Mouse (Mus musculus): Measurements from ENCODE around the gene Retreg1. TPM values are rescaled to one million over a fixed set of nuclear protein-coding genes. Genes with fewer than 3 reads are reported as not detected.

Gene Retreg1
- total and polyA plus RNA-seq, 3 experiments = 17.5 to 28.7 (median 19.0) TPM

DNA sequence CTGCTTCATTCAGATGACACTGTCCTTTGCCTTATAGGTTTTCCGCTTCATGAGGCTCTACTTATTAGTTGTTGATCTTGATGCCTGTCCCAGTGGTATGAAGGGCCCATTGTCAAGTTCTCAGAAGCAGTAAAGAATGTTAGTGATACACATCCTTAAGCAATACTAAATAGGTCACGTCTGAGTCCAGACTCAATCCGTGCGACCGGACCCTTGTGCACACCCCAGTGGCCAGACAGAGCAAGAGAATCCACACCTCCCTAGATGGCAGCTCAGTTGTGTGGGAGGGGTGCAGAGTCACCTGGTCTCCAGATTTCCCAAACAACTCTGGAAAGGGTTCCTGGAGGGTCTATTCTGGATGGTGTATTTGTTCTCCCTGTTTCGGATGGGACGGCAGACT is 103.5 kb downstream of the Retreg1 start:
- dilution Hi-C loops (cut with MboI; ENCODE audit: extremely low pct_ligation_motif_present, extremely low pct_unique_long_range_greater_than_20kb, low sequenced_read_pairs) = no loop called here
- no peak overlapping the region for H3K4me2 ChIP-seq (ENCODE audit: insufficient read depth, low read depth, poor library complexity, severe bottlenecking)
- no peak for DNase-seq (ENCODE audit: extremely low read depth)
- H3K4me3 ChIP-seq (replicated peaks in 1 of 3; ENCODE audit: low read depth in 2 of 3, low read length in 2 of 3, poor library complexity in 1 of 3) = no peak overlapping the region
- peaks cover 12 to 24% of the 10 kb centered on the region in 2 experiments for H3K4me1 ChIP-seq (ENCODE audit: control insufficient read depth in 1 of 2, insufficient read depth in 2 of 2)
- no peaks in the 10 kb centered on the region for H3K27me3 ChIP-seq (replicated peaks)
- H3K36me3 ChIP-seq (replicated peaks in 1 of 2; ENCODE audit: control insufficient read depth in 1 of 2, insufficient read depth in 1 of 2, low read length in 1 of 2) = peaks cover 0 to 12% of the 10 kb centered on the region in 2 experiments
- no peak overlapping the region for H3K9ac ChIP-seq (ENCODE audit: insufficient read depth, low read depth)
- H3K9me3 ChIP-seq (replicated peaks; ENCODE audit: low read length) = no peaks in the 10 kb centered on the region
- no peak for TF ChIP-seq ETS1 (conservative IDR thresholded peaks at IDR 0.05; ENCODE audit: low read depth, low read length)
- no peak for TF ChIP-seq ZNF384 (IDR thresholded peaks at IDR 0.05; ENCODE audit: low read depth, low read length)
- no peak for TF ChIP-seq NELFE (IDR thresholded peaks at IDR 0.05; ENCODE audit: low read depth, low read length)
- no peak for TF ChIP-seq MAX (IDR thresholded peaks at IDR 0.05; ENCODE audit: low read length)
- peak in 1 of 2 experiments; percentile 30; a peak in 2 of 4 replicates for TF ChIP-seq CTCF (conservative IDR thresholded peaks at IDR 0.05 in 1 of 2, IDR thresholded peaks at IDR 0.05 in 1 of 2; ENCODE audit: low read depth in 2 of 2, low read length in 2 of 2)
- no peak for TF ChIP-seq USF1 (IDR thresholded peaks at IDR 0.05; ENCODE audit: low read depth, low read length)
- peak; percentile 9 for TF ChIP-seq SMC3 (IDR thresholded peaks at IDR 0.05; ENCODE audit: low read depth, low read length)
- TF ChIP-seq PAX5 (IDR thresholded peaks at IDR 0.05; ENCODE audit: low read length) = no peak
- no peak for TF ChIP-seq UBTF (IDR thresholded peaks at IDR 0.05; ENCODE audit: low read depth, low read length)
- no peak for TF ChIP-seq KAT2A (IDR thresholded peaks at IDR 0.05; ENCODE audit: insufficient replicate concordance, low read length)
- no peak; the same call in 1 of the 2 replicates for TF ChIP-seq RAD21 (IDR thresholded peaks at IDR 0.05; ENCODE audit: low read depth, low read length)
- TF ChIP-seq SIN3A (IDR thresholded peaks at IDR 0.05; ENCODE audit: low read length) = no peak
- TF ChIP-seq ELF1 (IDR thresholded peaks at IDR 0.05; ENCODE audit: low read depth, low read length) = no peak
- no peak for TF ChIP-seq BHLHE40 (IDR thresholded peaks at IDR 0.05; ENCODE audit: low read depth, low read length)
- no peak overlapping the region for H3K27ac ChIP-seq (ENCODE audit: insufficient read depth, low read depth)
- H3K79me2 ChIP-seq (replicated peaks; ENCODE audit: control insufficient read depth, extremely low read depth, insufficient read depth, poor library complexity, severe bottlenecking) = no peaks in the 10 kb centered on the region; the same call in 1 of the 2 replicates
- in situ Hi-C loops (cut with MboI; ENCODE audit: low pct_ligation_motif_present, low pct_unique_long_range_greater_than_20kb, low sequenced_read_pairs) = no loop called here

DNA sequence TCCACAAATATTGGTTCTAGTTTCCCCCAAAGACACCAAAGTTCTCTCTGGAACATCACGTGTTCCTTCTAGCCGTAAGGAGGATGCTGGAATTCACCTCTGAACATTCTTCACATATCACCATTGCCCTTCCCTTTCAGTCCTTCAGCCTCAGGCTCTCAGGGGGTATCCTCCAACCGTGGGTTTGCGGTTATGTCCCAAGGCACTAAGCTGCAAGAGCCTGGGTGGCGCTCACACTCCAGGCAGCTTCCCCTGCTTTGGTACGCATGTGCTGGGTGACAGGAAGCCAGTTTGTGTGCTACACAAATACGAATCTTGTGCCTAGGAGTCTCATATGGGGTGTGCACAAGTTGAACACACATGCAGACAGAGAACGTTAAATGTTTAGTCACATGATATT is 104.4 kb downstream of the Retreg1 start:
- Histone ChIP-seq H3K4me2 (ENCODE audit: insufficient read depth, low read depth, poor library complexity, severe bottlenecking) (no peak overlapping the region), H3K9ac (ENCODE audit: insufficient read depth, low read depth) (no peak overlapping the region), H3K36me3 (replicated peaks in 1 of 2; ENCODE audit: control insufficient read depth in 1 of 2, insufficient read depth in 1 of 2, low read length in 1 of 2) (peaks cover 0 to 12% of the 10 kb centered on the region in 2 experiments), H3K79me2 (replicated peaks; ENCODE audit: control insufficient read depth, extremely low read depth, insufficient read depth, poor library complexity, severe bottlenecking) (no peaks in the 10 kb centered on the region; the same call in 1 of the 2 replicates), H3K27me3 (replicated peaks) (no peaks in the 10 kb centered on the region), H3K27ac (ENCODE audit: insufficient read depth, low read depth) (no peak overlapping the region), H3K4me1 (ENCODE audit: control insufficient read depth in 1 of 2, insufficient read depth in 2 of 2) (peaks cover 11 to 17% of the 10 kb centered on the region in 2 experiments), H3K9me3 (replicated peaks; ENCODE audit: low read length) (no peaks in the 10 kb centered on the region), H3K4me3 (replicated peaks in 1 of 3; ENCODE audit: low read depth in 2 of 3, low read length in 2 of 3, poor library complexity in 1 of 3) (no peak overlapping the region)
- in situ Hi-C loops (cut with MboI; ENCODE audit: low pct_ligation_motif_present, low pct_unique_long_range_greater_than_20kb, low sequenced_read_pairs) = no loop called here
- dilution Hi-C loops (cut with MboI; ENCODE audit: extremely low pct_ligation_motif_present, extremely low pct_unique_long_range_greater_than_20kb, low sequenced_read_pairs) = no loop called here
- TF ChIP-seq MEF2A (IDR thresholded peaks at IDR 0.05; ENCODE audit: borderline replicate concordance, low read depth, low read length) (no peak), CHD2 (IDR thresholded peaks at IDR 0.05; ENCODE audit: low read length) (no peak), GABPA (IDR thresholded peaks at IDR 0.05; ENCODE audit: insufficient replicate concordance, low read depth, low read length) (no peak), ZMIZ1 (IDR thresholded peaks at IDR 0.05; ENCODE audit: low read depth, low read length) (no peak), BHLHE40 (IDR thresholded peaks at IDR 0.05; ENCODE audit: low read depth, low read length) (no peak), NELFE (IDR thresholded peaks at IDR 0.05; ENCODE audit: low read depth, low read length) (no peak), MYC (IDR thresholded peaks at IDR 0.05; ENCODE audit: low read depth, low read length) (no peak), MAZ (IDR thresholded peaks at IDR 0.05; ENCODE audit: low read depth, low read length) (no peak), USF2 (conservative IDR thresholded peaks at IDR 0.05; ENCODE audit: low read depth, low read length) (no peak), TCF12 (IDR thresholded peaks at IDR 0.05; ENCODE audit: low read depth, low read length) (no peak), KAT2A (IDR thresholded peaks at IDR 0.05; ENCODE audit: insufficient replicate concordance, low read length) (no peak)
- no peak for DNase-seq (ENCODE audit: extremely low read depth)
